Mouse (Mus musculus) myocyte (in vitro differentiated cells): ENCODE measurements around the gene Tifa.

Experiments
- CEBPB ChIP-seq: IDR thresholded peaks from 2 replicates; pipeline ENCODE4 v1.6.1; 2011; ENCODE audit warnings: mild to moderate bottlenecking, moderate library complexity; ENCODE audit not compliant: poor library complexity, insufficient read depth, severe bottlenecking
- MYOG ChIP-seq, 3 experiments: IDR thresholded peaks; one replicate each; pipeline ENCODE4 v1.6.1; 2011; ENCODE audit warnings: control low read depth in 2 of 3, low read depth in 2 of 3, mild to moderate bottlenecking in 2 of 3; ENCODE audit not compliant: insufficient read length in 2 of 3, control insufficient read depth in 1 of 3, insufficient read depth in 1 of 3
- POLR2A ChIP-seq: IDR thresholded peaks from one replicate; pipeline ENCODE4 v1.6.1; 2011; ENCODE audit warnings: low read depth, mild to moderate bottlenecking, control low read depth, moderate library complexity; ENCODE audit not compliant: insufficient read length

GRCm38 (mm10) chr3:127789500-127790191, at the start of gene Tifa:
- no peak for TF ChIP-seq POLR2A
- TF ChIP-seq MYOG (IDR thresholded peaks at IDR 0.05; ENCODE audit: control insufficient read depth in 1 of 3, insufficient read depth in 1 of 3, insufficient read length in 2 of 3, low read depth in 2 of 3): no peak
- no peak for TF ChIP-seq CEBPB
